8 mouse cellular contexts compared by ENCODE assay signal in the genomic region with DNA sequence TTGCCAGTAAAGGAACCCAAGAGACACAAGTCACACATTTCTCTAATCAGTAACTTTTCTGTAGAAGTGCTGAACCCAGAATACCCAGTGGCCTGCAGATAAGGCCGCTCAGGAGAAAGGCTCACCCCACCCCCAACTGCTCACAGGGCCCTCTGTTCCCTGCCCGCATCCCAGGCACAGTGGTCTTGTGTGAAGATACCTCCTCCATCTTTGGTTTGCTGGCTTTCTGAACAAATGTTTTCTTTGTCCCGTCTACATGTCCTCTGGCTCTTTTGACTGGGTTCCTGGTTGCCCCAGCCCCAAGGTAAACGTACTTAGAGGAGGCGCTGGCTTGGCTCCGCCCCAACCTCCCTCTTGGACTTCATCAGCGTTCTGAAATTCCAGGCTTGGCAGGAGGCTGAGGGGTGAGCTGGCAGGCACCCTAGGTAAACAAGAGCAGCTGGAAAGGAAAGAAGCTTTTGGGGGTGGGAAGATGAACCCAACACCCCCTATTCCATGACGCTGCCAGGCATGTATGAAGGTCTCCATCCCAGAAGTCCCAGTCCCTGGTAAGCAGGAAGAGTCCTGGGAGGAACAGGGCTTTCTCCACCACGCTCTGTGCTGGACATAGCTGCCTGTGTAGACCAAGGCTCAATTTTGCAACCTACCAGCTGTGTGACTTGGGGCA. TPM values are rescaled to one million over a fixed set of nuclear protein-coding genes. Genes with fewer than 3 reads are reported as not detected.
A peak's percentile ranks its signal among the peaks of the same experiment; 100 is the strongest.
DNase-seq lines count a peak whose midpoint lies in the region; ATAC-seq and TF ChIP-seq lines count a peak whose summit lies in the region.

No protein-coding gene starts in this region.

- peaks cover 3% of the 10 kb centered on the region; the same call in 1 of the 2 replicates for H3K4me1 ChIP-seq in forebrain, embryonic 14.5 days (ENCODE audit: control insufficient read depth, insufficient read depth, low read length)
- peaks cover 6% of the 10 kb centered on the region for H3K4me1 ChIP-seq in forebrain, embryonic 15.5 days
- H3K4me1 ChIP-seq in embryonic fibroblast, embryonic 13.5 days (ENCODE audit: control insufficient read depth, insufficient read depth, low read length): peaks cover 12% of the 10 kb centered on the region; the same call in 1 of the 2 replicates
- H3K4me1 ChIP-seq in liver, embryonic 15.5 days (replicated peaks): peaks cover 75% of the 10 kb centered on the region

- peak; percentile 32; the same call in 1 of the 2 replicates for TF ChIP-seq POLR2A in embryonic fibroblast, embryonic 13.5 days (IDR thresholded peaks at IDR 0.05; ENCODE audit: low read depth, low read length)

- H3K27me3 ChIP-seq in forebrain, embryonic 14.5 days (replicated peaks; ENCODE audit: control insufficient read depth, insufficient read depth, low read length): no peaks in the 10 kb centered on the region
- H3K27me3 ChIP-seq in forebrain, embryonic 15.5 days: no peaks in the 10 kb centered on the region
- H3K27me3 ChIP-seq in liver, embryonic 15.5 days: no peaks in the 10 kb centered on the region

- no peak overlapping the region for H3K9ac ChIP-seq in forebrain, embryonic 14.5 days (ENCODE audit: low read length)
- H3K9ac ChIP-seq in forebrain, embryonic 15.5 days (replicated peaks): no peak overlapping the region
- peak overlapping the region; percentile 33; the same call in 1 of the 2 replicates for H3K9ac ChIP-seq in liver, embryonic 15.5 days

- H3K9me3 ChIP-seq in forebrain, embryonic 14.5 days (replicated peaks; ENCODE audit: control insufficient read depth, low read length): no peaks in the 10 kb centered on the region
- H3K9me3 ChIP-seq in forebrain, embryonic 15.5 days: no peaks in the 10 kb centered on the region
- H3K9me3 ChIP-seq in liver, embryonic 15.5 days (replicated peaks): no peaks in the 10 kb centered on the region

- no peak overlapping the region for H3K27ac ChIP-seq in forebrain, embryonic 14.5 days (ENCODE audit: low read depth, low read length)
- no peak overlapping the region for H3K27ac ChIP-seq in forebrain, embryonic 15.5 days (replicated peaks)
- no peak overlapping the region for H3K27ac ChIP-seq in embryonic fibroblast, embryonic 13.5 days (ENCODE audit: insufficient read depth, low read length)
- H3K27ac ChIP-seq in liver, embryonic 15.5 days (replicated peaks): peak overlapping the region; percentile 82

- no peak overlapping the region for H3K4me2 ChIP-seq in forebrain, embryonic 14.5 days (ENCODE audit: low read length)
- no peak overlapping the region for H3K4me2 ChIP-seq in forebrain, embryonic 15.5 days (replicated peaks)
- peak overlapping the region; percentile 63 for H3K4me2 ChIP-seq in liver, embryonic 15.5 days

- H3K36me3 ChIP-seq in forebrain, embryonic 14.5 days (ENCODE audit: control insufficient read depth, insufficient read depth, low read length): no peaks in the 10 kb centered on the region
- H3K36me3 ChIP-seq in forebrain, embryonic 15.5 days: no peaks in the 10 kb centered on the region
- peaks cover 28% of the 10 kb centered on the region for H3K36me3 ChIP-seq in liver, embryonic 15.5 days (replicated peaks)

- DNase-seq in forebrain, embryonic 14.5 days (ENCODE audit: low spot score): peak; percentile 30
- DNase-seq in heart, postnatal 4 days: peak; percentile 92
- DNase-seq in testis, postnatal 10 days (ENCODE audit: low spot score): peak; percentile 80
- DNase-seq in layer of hippocampus, adult 18-20 months (ENCODE audit: low spot score in 2 of 2): no peak
- DNase-seq in left cerebral cortex, adult 8-10 months (ENCODE audit: low spot score in 2 of 2): no peak

- WGBS in forebrain, embryonic 14.5 days: 43% methylated on average over 9 of the region's 9 CpGs
- 45% methylated on average over 9 of the region's 9 CpGs for WGBS in forebrain, embryonic 15.5 days
- WGBS in liver, embryonic 15.5 days (ENCODE audit: insufficient replicate concordance): 29% methylated on average over 9 of the region's 9 CpGs

- H3K4me3 ChIP-seq in forebrain, embryonic 14.5 days (ENCODE audit: low read depth, low read length): no peak overlapping the region
- H3K4me3 ChIP-seq in forebrain, embryonic 15.5 days: no peak overlapping the region
- no peak overlapping the region for H3K4me3 ChIP-seq in embryonic fibroblast, embryonic 13.5 days (ENCODE audit: insufficient read depth, low read length)
- peak overlapping the region; percentile 29 for H3K4me3 ChIP-seq in liver, embryonic 15.5 days (replicated peaks)

- ATAC-seq in forebrain, embryonic 14.5 days: no peak
- no peak for ATAC-seq in forebrain, embryonic 15.5 days (replicated peaks)
- ATAC-seq in liver, embryonic 15.5 days (ENCODE audit: insufficient read depth): peak; percentile 82

- no peak for TF ChIP-seq CTCF in embryonic fibroblast, embryonic 13.5 days (IDR thresholded peaks at IDR 0.05; ENCODE audit: borderline replicate concordance, insufficient read depth, low read length)

RNA-seq across cellular contexts. Expression of gene Tgm2, which starts 32.5 kb away (rescaled TPM):
- 5.0 and 7.0 TPM in 2 replicates for polyA plus RNA-seq in forebrain, embryonic 14.5 days (2014; fragmentation: Nextera tagmentation; extraction: Ambion mirVana)
- polyA plus RNA-seq in forebrain, embryonic 15.5 days (2015; fragmentation: Nextera tagmentation; extraction: Ambion mirVana): 4.7 and 5.0 TPM in 2 replicates
- polyA plus RNA-seq in embryonic fibroblast, embryonic 13.5 days (2011; ENCODE audit: insufficient read length, low read depth, missing spikeins): 15.8 and 33.1 TPM in 2 replicates
- 100 to 1,000 TPM; 254 to 273 TPM for total RNA-seq in heart, postnatal 4 days (2021)
- polyA plus RNA-seq in liver, embryonic 15.5 days (2015; fragmentation: Nextera tagmentation; extraction: Ambion mirVana): 67.7 and 77.8 TPM in 2 replicates
- total RNA-seq in layer of hippocampus, adult 18-20 months (2021): 10 to 100 TPM; 11.0 to 11.1 TPM
- total RNA-seq in left cerebral cortex, adult 8-10 months (2022): 10 to 100 TPM in 3 of 4 experiments, 1 to 10 TPM in 1; 9.3 to 13.7 (median 10.1) TPM

Comparison
In these comparisons a context has a peak if more than half of its experiments do, and no peak if none do; other contexts are left out.
1. DNase-seq: peak in forebrain, embryonic 14.5 days (single experiment), heart, postnatal 4 days (single experiment) and testis, postnatal 10 days (single experiment); none in layer of hippocampus, adult 18-20 months (0 of 2) and left cerebral cortex, adult 8-10 months (0 of 2).